Mouse (Mus musculus) cortical plate, adult 2 months (tissue): ENCODE data around the gene Mnd1.

ENCODE experiments used
- CTCF ChIP-seq: fragments of 200-500 bp; IDR thresholded peaks from 2 replicates; pipeline ENCODE4 v1.5.1; 2011; ENCODE audit warnings: mild to moderate bottlenecking, control low read depth, low read length; ENCODE audit not compliant: insufficient read depth; ENCODE audit errors: extremely low read depth
- POLR2A ChIP-seq: fragments of 200-500 bp; IDR thresholded peaks from 2 replicates; pipeline ENCODE4 v1.6.1; 2011; ENCODE audit warnings: mild to moderate bottlenecking, low read length, control low read depth; ENCODE audit not compliant: insufficient read depth; ENCODE audit errors: extremely low read depth

DNA sequence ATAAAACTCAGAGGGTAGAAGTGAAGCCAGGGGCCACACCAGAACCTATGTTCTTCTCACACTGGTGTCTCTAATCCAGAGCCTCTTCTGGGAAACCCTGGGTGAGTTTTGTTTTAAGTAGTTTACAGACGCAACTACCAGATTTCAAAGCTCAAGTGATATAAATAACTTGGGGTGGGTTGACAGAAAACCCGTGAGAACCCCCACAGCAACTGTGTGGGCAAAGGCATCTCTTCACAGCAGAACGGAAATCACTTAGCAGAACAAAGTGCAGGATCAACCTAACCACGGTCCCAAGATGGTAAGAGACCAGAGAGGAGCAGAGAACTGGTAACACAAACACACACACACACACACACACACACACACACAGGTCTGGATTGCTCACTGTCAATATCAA, 89.8 kb downstream of the Mnd1 start:
- no peak for TF ChIP-seq POLR2A
- TF ChIP-seq CTCF: no peak
